Mouse (Mus musculus): Measurements from ENCODE around the gene Tff3. TPM values are rescaled to one million over a fixed set of nuclear protein-coding genes. Genes with fewer than 3 reads are reported as not detected.
A peak's percentile ranks its signal among the peaks of the same experiment; 100 is the strongest.

Tff3 gene
- polyA plus RNA-seq, 1 experiment from 2014 or later = not detected

DNA sequence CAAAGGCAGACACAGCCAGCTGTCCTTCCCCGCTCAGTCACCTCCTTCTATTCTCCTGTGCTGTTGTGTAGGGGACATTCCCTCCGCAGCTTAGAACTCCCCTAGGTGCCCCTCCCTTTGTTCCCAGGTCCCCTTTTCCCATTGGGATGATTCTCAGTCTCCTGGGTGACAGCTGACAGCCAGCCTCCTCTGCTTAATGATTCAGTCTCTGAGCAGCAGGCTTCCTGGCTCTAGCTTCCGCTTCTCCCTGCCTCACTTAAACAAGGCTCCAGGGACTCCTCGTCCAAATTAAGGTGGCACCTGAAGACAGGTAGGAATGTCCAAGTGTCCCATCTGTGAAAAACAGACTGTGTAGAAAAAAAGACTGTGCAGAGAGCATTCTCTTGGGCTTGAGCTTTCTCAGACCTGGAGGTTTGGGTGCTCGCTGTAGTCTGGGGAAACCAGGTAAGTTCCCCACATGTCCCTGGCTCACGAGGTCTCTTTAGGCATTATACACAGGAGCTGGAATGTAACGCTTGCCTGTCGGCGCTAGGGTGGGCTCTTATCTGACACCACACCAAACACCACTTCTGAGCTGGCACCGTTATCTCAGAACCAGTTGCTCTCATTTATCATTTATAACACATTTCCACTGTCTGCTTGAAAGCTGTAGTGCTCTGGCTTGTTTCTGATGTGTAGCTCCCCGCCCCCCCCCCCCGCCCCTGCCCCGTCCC is 38.3 kb downstream of the Tff3 start:
- 47% methylated on average over 13 of the region's 13 CpGs for WGBS
- H3K4me2 ChIP-seq (ENCODE audit: low read depth, severe bottlenecking) = no peak overlapping the region
- H3K9ac ChIP-seq (ENCODE audit: low read length) = no peak overlapping the region
- no peak overlapping the region for H3K4me3 ChIP-seq (ENCODE audit: low read depth, low read length)
- H3K27ac ChIP-seq (replicated peaks; ENCODE audit: low read depth, low read length) = no peak overlapping the region
- H3K9me3 ChIP-seq (ENCODE audit: control insufficient read depth, low read length) = no peaks in the 10 kb centered on the region
- no peaks in the 10 kb centered on the region for H3K27me3 ChIP-seq (ENCODE audit: control insufficient read depth, insufficient read depth, low read length)
- DNase-seq (ENCODE audit: low spot score) = no peak
- H3K4me1 ChIP-seq (ENCODE audit: control insufficient read depth, insufficient read depth, low read length) = 0 out of 2 replicates have a peak, but pooled peaks cover 3% of the 10 kb centered on the region
- no peaks in the 10 kb centered on the region for H3K36me3 ChIP-seq (ENCODE audit: control insufficient read depth, insufficient read depth, low read length)
- ATAC-seq (ENCODE audit: insufficient number of reproducible peaks, low FRiP score, low TSS enrichment, low read depth) = no peak

DNA sequence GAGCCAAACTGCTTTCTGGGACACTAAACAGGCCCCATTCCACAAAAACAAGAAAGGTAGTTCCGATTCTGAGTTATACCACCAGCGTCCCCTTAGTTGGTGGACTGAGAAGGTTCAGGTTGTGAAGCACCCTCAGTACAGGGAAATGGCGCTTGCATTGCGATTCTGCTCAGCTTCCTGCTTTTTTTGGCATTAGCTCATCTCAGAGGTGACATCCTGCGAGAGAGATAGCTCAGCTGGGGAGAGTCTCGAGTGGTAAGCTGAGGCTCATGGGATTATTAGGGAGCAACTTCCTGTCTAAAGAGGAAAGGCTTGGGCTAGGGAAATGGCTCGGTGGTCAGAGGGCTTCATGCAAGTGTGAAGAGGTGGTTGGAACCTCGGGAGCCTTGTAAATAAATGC is 39.6 kb downstream of the Tff3 start:
- Histone ChIP-seq H3K4me3 (ENCODE audit: low read depth, low read length) (no peak overlapping the region), H3K9ac (ENCODE audit: low read length) (no peak overlapping the region), H3K27ac (replicated peaks; ENCODE audit: low read depth, low read length) (no peak overlapping the region), H3K4me1 (ENCODE audit: control insufficient read depth, insufficient read depth, low read length) (0 out of 2 replicates have a peak, but pooled peaks cover 3% of the 10 kb centered on the region), H3K4me2 (ENCODE audit: low read depth, severe bottlenecking) (no peak overlapping the region), H3K36me3 (ENCODE audit: control insufficient read depth, insufficient read depth, low read length) (no peaks in the 10 kb centered on the region), H3K27me3 (ENCODE audit: control insufficient read depth, insufficient read depth, low read length) (no peaks in the 10 kb centered on the region), H3K9me3 (ENCODE audit: control insufficient read depth, low read length) (no peaks in the 10 kb centered on the region)
- DNase-seq (ENCODE audit: low spot score) (no peak), ATAC-seq (ENCODE audit: insufficient number of reproducible peaks, low FRiP score, low TSS enrichment, low read depth) (no peak)
- 80% methylated on average over 8 of the region's 8 CpGs for WGBS

DNA sequence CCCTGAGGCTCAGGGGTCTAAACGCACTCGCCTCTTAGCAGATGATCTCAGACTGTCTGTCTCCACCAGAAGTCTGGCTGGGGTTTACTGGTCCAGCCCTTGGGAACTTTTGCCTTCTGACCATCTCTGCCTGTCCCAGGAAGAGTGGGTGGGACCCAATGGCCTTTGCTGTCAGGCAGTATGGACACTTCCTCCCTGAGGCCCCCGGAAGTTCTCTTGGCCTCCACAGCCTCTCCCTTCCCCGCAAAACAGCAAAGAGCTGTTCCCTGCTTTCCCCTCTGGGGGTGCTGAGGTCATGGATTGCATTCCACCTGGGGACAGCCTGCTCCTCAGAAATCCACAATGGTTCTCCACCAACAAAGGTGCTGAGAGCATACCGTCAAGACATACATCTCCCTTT is 40.7 kb downstream of the Tff3 start:
- Histone ChIP-seq H3K36me3 (ENCODE audit: control insufficient read depth, insufficient read depth, low read length) (no peaks in the 10 kb centered on the region), H3K27me3 (ENCODE audit: control insufficient read depth, insufficient read depth, low read length) (no peaks in the 10 kb centered on the region), H3K9ac (ENCODE audit: low read length) (no peak overlapping the region), H3K27ac (replicated peaks; ENCODE audit: low read depth, low read length) (no peak overlapping the region), H3K9me3 (ENCODE audit: control insufficient read depth, low read length) (no peaks in the 10 kb centered on the region; the same call in 1 of the 2 replicates), H3K4me2 (ENCODE audit: low read depth, severe bottlenecking) (no peak overlapping the region), H3K4me3 (ENCODE audit: low read depth, low read length) (no peak overlapping the region), H3K4me1 (ENCODE audit: control insufficient read depth, insufficient read depth, low read length) (0 out of 2 replicates have a peak, but pooled peaks cover 3% of the 10 kb centered on the region)
- no peak for ATAC-seq (ENCODE audit: insufficient number of reproducible peaks, low FRiP score, low TSS enrichment, low read depth)
- DNase-seq (ENCODE audit: low spot score) = peak; percentile 32
- 56% methylated on average over 5 of the region's 5 CpGs for WGBS

DNA sequence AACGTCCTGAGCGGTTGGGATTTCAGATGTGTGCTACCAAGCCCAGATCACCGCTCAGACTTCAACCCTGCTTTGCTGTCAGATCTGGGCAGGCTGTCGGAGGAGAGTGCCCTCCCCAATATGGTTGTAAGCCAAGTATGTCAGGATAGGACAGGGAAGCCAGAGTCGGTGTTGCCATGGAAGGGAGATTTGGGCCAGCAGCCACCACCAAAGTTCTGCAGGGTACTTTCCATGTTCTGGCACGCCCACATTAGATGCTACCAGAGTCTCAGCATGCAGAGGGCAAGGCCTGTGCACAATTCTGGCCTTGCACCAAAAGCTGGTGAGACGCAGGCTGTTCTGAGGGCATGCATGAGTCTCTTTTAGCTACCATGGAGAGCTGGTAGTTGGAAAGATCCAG is 43.2 kb downstream of the Tff3 start:
- Histone ChIP-seq H3K36me3 (ENCODE audit: control insufficient read depth, insufficient read depth, low read length) (no peaks in the 10 kb centered on the region), H3K27ac (replicated peaks; ENCODE audit: low read depth, low read length) (no peak overlapping the region), H3K4me1 (ENCODE audit: control insufficient read depth, insufficient read depth, low read length) (0 out of 2 replicates have a peak, but pooled peaks cover 3% of the 10 kb centered on the region), H3K27me3 (ENCODE audit: control insufficient read depth, insufficient read depth, low read length) (no peaks in the 10 kb centered on the region), H3K9me3 (ENCODE audit: control insufficient read depth, low read length) (no peaks in the 10 kb centered on the region; the same call in 1 of the 2 replicates), H3K4me3 (ENCODE audit: low read depth, low read length) (no peak overlapping the region), H3K9ac (ENCODE audit: low read length) (no peak overlapping the region), H3K4me2 (ENCODE audit: low read depth, severe bottlenecking) (no peak overlapping the region)
- 90% methylated on average over 7 of the region's 7 CpGs for WGBS
- DNase-seq (ENCODE audit: low spot score) = no peak
- no peak for ATAC-seq (ENCODE audit: insufficient number of reproducible peaks, low FRiP score, low TSS enrichment, low read depth)

DNA sequence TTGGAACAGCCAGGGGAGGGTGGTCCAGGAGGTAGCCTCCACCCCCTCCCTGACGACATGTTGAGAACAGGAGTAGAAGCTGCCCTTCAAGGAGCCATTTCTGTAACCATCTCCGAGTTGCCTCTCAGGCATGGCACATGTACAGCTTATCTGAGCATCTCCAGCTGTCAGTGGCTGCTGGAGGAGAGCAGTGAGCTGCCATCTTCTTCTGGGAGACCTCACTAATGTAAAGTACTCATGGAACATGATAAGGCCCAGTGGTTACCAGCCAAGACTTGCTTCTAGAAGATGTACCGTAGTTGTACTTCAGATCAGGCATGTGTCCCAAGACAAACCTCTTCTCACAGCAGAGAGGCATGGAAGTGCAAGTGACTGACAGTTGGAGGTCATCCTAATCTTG is 43.9 kb downstream of the Tff3 start:
- no peaks in the 10 kb centered on the region for H3K36me3 ChIP-seq (ENCODE audit: control insufficient read depth, insufficient read depth, low read length)
- ATAC-seq (ENCODE audit: insufficient number of reproducible peaks, low FRiP score, low TSS enrichment, low read depth) = no peak
- H3K4me2 ChIP-seq (ENCODE audit: low read depth, severe bottlenecking) = no peak overlapping the region
- DNase-seq (ENCODE audit: low spot score) = no peak
- 90% methylated on average over 3 of the region's 3 CpGs for WGBS
- H3K4me3 ChIP-seq (ENCODE audit: low read depth, low read length) = no peak overlapping the region
- H3K4me1 ChIP-seq (ENCODE audit: control insufficient read depth, insufficient read depth, low read length) = no peaks in the 10 kb centered on the region
- H3K27me3 ChIP-seq (ENCODE audit: control insufficient read depth, insufficient read depth, low read length) = no peaks in the 10 kb centered on the region
- H3K9me3 ChIP-seq (ENCODE audit: control insufficient read depth, low read length) = no peaks in the 10 kb centered on the region; the same call in 1 of the 2 replicates
- no peak overlapping the region for H3K27ac ChIP-seq (replicated peaks; ENCODE audit: low read depth, low read length)
- no peak overlapping the region for H3K9ac ChIP-seq (ENCODE audit: low read length)

DNA sequence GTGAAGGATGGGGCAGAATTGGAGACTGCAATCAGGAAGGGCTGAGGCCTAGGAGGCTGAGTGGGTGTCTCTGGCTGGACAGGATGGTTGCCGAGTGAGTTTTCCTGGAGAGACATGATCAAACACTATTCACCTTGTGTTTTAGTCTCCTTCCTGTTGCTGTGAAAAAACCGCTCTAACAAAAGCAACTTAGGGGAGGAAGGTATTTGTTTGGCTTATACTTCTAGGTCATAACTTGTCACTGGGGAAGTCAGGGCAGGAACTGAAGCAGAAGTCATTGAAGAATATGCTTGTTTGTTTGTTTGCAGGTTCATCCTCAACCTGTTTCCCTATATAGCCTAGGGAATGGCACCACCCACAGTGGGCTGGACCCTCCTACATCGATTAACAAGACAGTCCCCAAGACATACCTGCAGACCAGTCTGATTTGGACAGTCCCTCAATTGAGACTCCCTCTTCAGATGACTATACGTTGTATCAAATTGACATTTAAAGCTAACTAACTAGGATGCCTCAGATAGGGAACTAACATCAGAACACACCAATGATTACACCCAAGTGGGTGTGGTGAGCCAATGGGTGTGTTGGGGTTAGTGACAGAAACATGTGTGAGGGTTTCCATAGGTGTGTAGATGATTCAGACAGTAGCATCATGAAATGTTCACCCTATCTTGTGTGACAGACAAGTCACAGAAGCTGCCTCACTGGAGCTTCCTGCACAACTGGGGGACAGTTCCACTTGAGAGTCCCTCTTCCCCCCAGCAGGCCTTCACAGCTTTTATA is 47.0 kb downstream of the Tff3 start:
- H3K9ac ChIP-seq (ENCODE audit: low read length) = no peak overlapping the region
- no peaks in the 10 kb centered on the region; the same call in 1 of the 2 replicates for H3K9me3 ChIP-seq (ENCODE audit: control insufficient read depth, low read length)
- no peak overlapping the region for H3K4me3 ChIP-seq (ENCODE audit: low read depth, low read length)
- no peak overlapping the region for H3K4me2 ChIP-seq (ENCODE audit: low read depth, severe bottlenecking)
- H3K4me1 ChIP-seq (ENCODE audit: control insufficient read depth, insufficient read depth, low read length) = no peaks in the 10 kb centered on the region
- H3K27me3 ChIP-seq (ENCODE audit: control insufficient read depth, insufficient read depth, low read length) = no peaks in the 10 kb centered on the region
- WGBS = 94% methylated on average over 4 of the region's 4 CpGs
- ATAC-seq (ENCODE audit: insufficient number of reproducible peaks, low FRiP score, low TSS enrichment, low read depth) (no peak), DNase-seq (ENCODE audit: low spot score) (no peak)
- H3K36me3 ChIP-seq (ENCODE audit: control insufficient read depth, insufficient read depth, low read length) = no peaks in the 10 kb centered on the region
- H3K27ac ChIP-seq (replicated peaks; ENCODE audit: low read depth, low read length) = no peak overlapping the region

DNA sequence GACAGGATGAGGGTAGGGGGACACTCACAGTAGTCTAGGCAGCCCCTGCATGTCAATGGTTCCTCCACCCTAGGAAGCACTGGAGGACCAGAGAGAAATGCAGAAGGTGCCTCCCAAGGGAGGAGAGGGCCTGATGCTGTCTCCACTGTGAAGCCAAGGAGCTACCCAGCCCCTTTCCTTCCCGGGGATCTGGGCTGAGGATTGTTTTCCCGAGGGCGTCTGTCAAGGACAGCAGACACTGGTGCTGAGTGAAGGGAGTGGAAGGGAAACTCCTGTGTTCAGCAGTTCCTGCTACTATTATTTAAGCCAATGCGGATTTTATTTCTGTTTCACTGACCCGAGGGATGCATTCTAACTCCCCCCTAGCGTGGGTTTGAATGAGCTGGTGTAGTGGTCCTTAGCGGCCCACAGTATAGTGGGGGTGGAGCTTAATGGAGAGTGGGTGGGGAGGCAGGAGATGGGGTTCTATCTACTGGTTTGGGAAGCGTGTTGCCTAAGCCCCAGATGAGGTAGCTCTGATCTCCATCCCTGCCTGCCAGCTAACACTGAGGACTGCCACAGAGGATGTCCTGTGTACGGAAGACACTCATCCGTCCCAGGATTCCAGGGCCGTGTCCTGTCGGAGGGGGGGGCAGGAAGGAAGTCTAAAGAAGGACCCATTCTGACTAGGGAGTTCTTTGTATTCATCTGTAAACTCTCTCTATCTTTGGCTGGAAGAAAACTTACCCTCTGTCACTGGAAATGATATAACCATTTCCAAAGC is 50.2 kb downstream of the Tff3 start:
- WGBS = 74% methylated on average over 12 of the region's 12 CpGs
- Histone ChIP-seq H3K9ac (ENCODE audit: low read length) (no peak overlapping the region), H3K4me1 (ENCODE audit: control insufficient read depth, insufficient read depth, low read length) (peaks cover 15% of the 10 kb centered on the region), H3K4me2 (ENCODE audit: low read depth, severe bottlenecking) (no peak overlapping the region), H3K27me3 (ENCODE audit: control insufficient read depth, insufficient read depth, low read length) (no peaks in the 10 kb centered on the region), H3K9me3 (ENCODE audit: control insufficient read depth, low read length) (no peaks in the 10 kb centered on the region; the same call in 1 of the 2 replicates), H3K27ac (replicated peaks; ENCODE audit: low read depth, low read length) (no peak overlapping the region), H3K4me3 (ENCODE audit: low read depth, low read length) (no peak overlapping the region), H3K36me3 (ENCODE audit: control insufficient read depth, insufficient read depth, low read length) (no peaks in the 10 kb centered on the region)
- DNase-seq (ENCODE audit: low spot score) (no peak), ATAC-seq (ENCODE audit: insufficient number of reproducible peaks, low FRiP score, low TSS enrichment, low read depth) (no peak)

DNA sequence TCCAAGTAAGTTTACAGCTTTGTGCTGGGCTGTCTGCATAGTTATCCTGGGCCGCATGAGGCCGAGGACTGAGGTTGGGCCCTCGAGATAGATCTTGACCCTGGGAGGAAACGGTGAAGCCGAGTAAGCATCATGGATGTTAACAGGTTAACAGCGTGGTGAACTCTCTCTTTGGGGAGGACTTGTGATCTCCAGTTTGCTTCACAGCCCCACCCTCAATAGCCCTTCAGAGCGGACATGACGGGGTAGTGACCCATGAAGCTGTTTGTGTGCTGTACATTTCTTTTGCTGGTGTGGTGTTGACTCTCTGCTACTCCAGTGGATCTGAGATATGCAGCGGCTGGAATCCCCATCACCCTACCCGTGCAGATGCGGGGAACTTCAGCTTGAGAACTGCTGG is 50.9 kb downstream of the Tff3 start:
- ATAC-seq (ENCODE audit: insufficient number of reproducible peaks, low FRiP score, low TSS enrichment, low read depth) (no peak), DNase-seq (ENCODE audit: low spot score) (no peak)
- Histone ChIP-seq H3K27ac (replicated peaks; ENCODE audit: low read depth, low read length) (no peak overlapping the region), H3K4me1 (ENCODE audit: control insufficient read depth, insufficient read depth, low read length) (peaks cover 22% of the 10 kb centered on the region), H3K4me3 (ENCODE audit: low read depth, low read length) (no peak overlapping the region), H3K4me2 (ENCODE audit: low read depth, severe bottlenecking) (no peak overlapping the region), H3K9me3 (ENCODE audit: control insufficient read depth, low read length) (no peaks in the 10 kb centered on the region), H3K27me3 (ENCODE audit: control insufficient read depth, insufficient read depth, low read length) (no peaks in the 10 kb centered on the region), H3K9ac (ENCODE audit: low read length) (no peak overlapping the region), H3K36me3 (ENCODE audit: control insufficient read depth, insufficient read depth, low read length) (no peaks in the 10 kb centered on the region)
- WGBS = 84% methylated on average over 11 of the region's 11 CpGs
